In genomic region chr6:135411712-135412319, GRCm38 (mm10) we compare ENCODE assay signal across 16 mouse cellular contexts.
"Had no signal": no experiment of that assay in that cellular context is flagged by ENCODE, and none has a peak within 500 bp of the region (broad histone marks: within the 10 kb centered on the region; RNA-seq: fewer than 3 reads in every experiment).

No protein-coding gene starts in this region.

- H3K9me3 ChIP-seq: liver, embryonic 15.5 days; neural tube, embryonic 13.5 days had no signal

- H3K4me3 ChIP-seq: liver, embryonic 15.5 days; megakaryocyte, embryonic 14.5 days; neural tube, embryonic 13.5 days had no signal

- H3K4me2 ChIP-seq: liver, embryonic 11.5 days; liver, embryonic 15.5 days; lung, embryonic 14.5 days; neural tube, embryonic 13.5 days had no signal

- H3K27ac ChIP-seq: kidney, postnatal 0 days; liver, embryonic 15.5 days; neural tube, embryonic 13.5 days had no signal

- H3K36me3 ChIP-seq: liver, embryonic 15.5 days; neural tube, embryonic 13.5 days had no signal

- H3K9ac ChIP-seq: liver, embryonic 15.5 days; lung, embryonic 14.5 days; neural tube, embryonic 13.5 days had no signal

- H3K27me3 ChIP-seq: liver, embryonic 15.5 days; megakaryocyte, embryonic 14.5 days; neural tube, embryonic 13.5 days had no signal

- H3K4me1 ChIP-seq: liver, embryonic 15.5 days had no signal

- DNase-seq: kidney, adult 11 months; kidney, adult 9 months; kidney, postnatal 36 days; layer of hippocampus, adult 9-11 months; layer of hippocampus, postnatal 36 days; lung, embryonic 14.5 days; lung, postnatal 10 days; lung, postnatal 4 days; right cerebral cortex, adult 18-20 months; right cerebral cortex, postnatal 25 days; thymus, postnatal 4 days had no signal
